Mouse (Mus musculus) heart, embryonic 13.5 days (tissue): ENCODE results near the gene Tcea2. TPM values are rescaled to one million over a fixed set of nuclear protein-coding genes. Genes with fewer than 3 reads are reported as not detected.
A peak's percentile ranks its signal among the peaks of the same experiment; 100 is the strongest.

Experiments
- ATAC-seq: fragments of 200-750 bp; cut with Nextera tagmentation; 2 replicates; pipeline ENCODE4 v1.8.0; 2017; ENCODE audit warnings: moderate TSS enrichment; ENCODE audit not compliant: insufficient number of reproducible peaks, low FRiP score, low TSS enrichment; ENCODE audit errors: extremely low read depth
- H3K27ac ChIP-seq: fragments of 300-500 bp; sonication (generic); replicated peaks from 2 replicates; pipeline ENCODE4 v1.5.1; 2015; ENCODE audit warnings: moderate library complexity, mild to moderate bottlenecking, inconsistent platforms
- H3K27me3 ChIP-seq: fragments of 300-500 bp; sonication (generic); replicated peaks from 2 replicates; pipeline ENCODE4 v1.6.1; 2015; ENCODE audit warnings: mild to moderate bottlenecking, inconsistent platforms
- H3K36me3 ChIP-seq: fragments of 300-500 bp; sonication (generic); 2 replicates; pipeline ENCODE4 v1.6.1; 2015; ENCODE audit warnings: mild to moderate bottlenecking, inconsistent platforms
- H3K4me1 ChIP-seq: fragments of 300-500 bp; sonication (generic); 2 replicates; pipeline ENCODE4 v1.6.1; 2015; ENCODE audit warnings: inconsistent platforms
- H3K4me2 ChIP-seq: fragments of 300-500 bp; sonication (generic); 2 replicates; pipeline ENCODE4 v1.6.1; 2015; ENCODE audit warnings: inconsistent platforms, mild to moderate bottlenecking, moderate library complexity
- H3K4me3 ChIP-seq: fragments of 300-500 bp; sonication (generic); 2 replicates; pipeline ENCODE4 v1.5.1; 2015; ENCODE audit warnings: moderate library complexity, mild to moderate bottlenecking, inconsistent platforms
- H3K9ac ChIP-seq: fragments of 300-500 bp; sonication (generic); 2 replicates; pipeline ENCODE4 v1.6.1; 2015; ENCODE audit warnings: inconsistent platforms, mild to moderate bottlenecking, moderate library complexity
- H3K9me3 ChIP-seq: fragments of 300-500 bp; sonication (generic); 2 replicates; pipeline ENCODE4 v1.6.1; 2016; ENCODE audit warnings: inconsistent platforms
- WGBS: fragments of 180-500 bp; shearing (Covaris S2); methylation state at CpG from one replicate; pipeline ENCODE4 v1.1.7; 2015; ENCODE audit warnings: mixed read lengths; 5-methylcytosine and 5-hydroxymethylcytosine counted together
- polyA plus RNA-seq: library from polyadenylated mRNA; unstranded; fragments of >200 nt; fragmentation: Nextera tagmentation; extraction: Ambion mirVana; gene quantifications from 2 replicates; pipeline ENCODE4 v1.2.1, GENCODE M21; 2015

Tcea2 gene
- polyA plus RNA-seq, 1 experiment from 2014 or later = 15.2 TPM

DNA sequence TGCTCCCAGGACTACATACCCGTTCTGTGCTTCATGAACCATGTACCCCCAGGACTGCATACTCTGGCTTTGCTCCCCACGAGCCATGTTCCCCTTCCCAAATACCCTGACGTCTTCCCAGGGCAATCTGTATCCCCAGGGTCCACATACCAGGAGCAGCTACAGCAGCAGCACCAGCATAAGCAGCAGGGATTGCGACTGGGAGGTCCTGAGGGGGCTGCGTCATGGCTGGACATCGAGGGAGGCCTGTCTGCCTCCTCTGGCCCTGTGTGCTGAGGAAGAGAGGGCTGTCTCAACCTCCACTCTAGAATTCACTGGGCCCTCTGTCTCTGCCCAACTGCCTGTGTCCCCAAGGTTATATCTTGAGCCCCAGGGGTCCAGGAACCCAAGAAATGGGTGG lies 11.0 kb downstream of the Tcea2 start:
- 0 out of 2 replicates have a peak, but pooled peaks cover 6% of the 10 kb centered on the region for H3K27me3 ChIP-seq
- H3K4me2 ChIP-seq = no peak overlapping the region
- ATAC-seq = no peak
- no peaks in the 10 kb centered on the region for H3K9me3 ChIP-seq
- H3K4me1 ChIP-seq = peaks cover 26% of the 10 kb centered on the region
- no peak overlapping the region for H3K27ac ChIP-seq
- WGBS = 84% methylated on average over 6 of the region's 6 CpGs
- H3K36me3 ChIP-seq = peaks cover 34% of the 10 kb centered on the region
- H3K4me3 ChIP-seq = no peak overlapping the region
- no peak overlapping the region for H3K9ac ChIP-seq

DNA sequence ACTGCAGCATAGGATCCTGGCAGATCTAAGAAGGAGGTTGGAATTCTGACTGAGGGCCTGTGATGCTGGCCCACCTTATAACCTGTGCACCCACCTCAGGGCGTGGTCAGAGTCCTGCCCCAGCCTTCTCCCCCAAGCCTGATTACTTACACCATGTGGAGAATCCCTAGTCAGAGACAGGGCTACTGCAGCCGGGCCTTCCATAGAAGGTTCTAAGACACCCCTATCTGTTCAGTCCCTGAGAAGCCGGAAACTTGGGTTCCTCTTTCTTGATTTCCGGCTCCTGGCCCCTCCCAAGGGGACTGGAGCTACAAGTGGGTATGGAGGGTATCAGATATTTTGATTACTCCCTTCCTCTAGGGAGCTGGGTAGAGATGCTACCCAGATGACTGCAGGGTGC lies 11.5 kb downstream of the Tcea2 start:
- Histone ChIP-seq H3K36me3 (peaks cover 30% of the 10 kb centered on the region), H3K4me3 (no peak overlapping the region), H3K27me3 (peaks cover 9% of the 10 kb centered on the region), H3K27ac (no peak overlapping the region), H3K4me2 (no peak overlapping the region), H3K9ac (no peak overlapping the region), H3K4me1 (peaks cover 26% of the 10 kb centered on the region), H3K9me3 (no peaks in the 10 kb centered on the region)
- WGBS = 75% methylated on average over 4 of the region's 4 CpGs
- no peak for ATAC-seq

DNA sequence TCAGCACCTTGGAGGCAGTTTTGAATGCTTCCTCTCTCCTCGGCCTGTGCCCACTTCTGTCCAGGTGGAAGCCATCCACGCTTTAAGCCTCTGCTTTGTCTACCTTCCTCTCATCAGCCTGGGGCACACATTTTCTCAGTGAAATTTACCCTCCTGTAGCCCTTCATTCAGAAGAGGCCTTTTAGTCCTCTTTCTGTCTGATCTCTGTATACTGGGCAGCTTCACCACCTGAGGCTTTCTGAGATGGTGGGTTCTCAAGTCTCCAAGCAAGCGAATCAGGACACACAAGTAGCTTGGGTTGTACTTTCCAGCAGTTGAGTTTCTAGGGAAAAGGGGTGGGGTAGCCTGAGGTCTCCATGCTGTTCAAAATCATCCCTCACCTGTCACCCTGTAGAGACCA lies 12.2 kb downstream of the Tcea2 start:
- Histone ChIP-seq H3K27ac (no peak overlapping the region), H3K36me3 (peaks cover 22% of the 10 kb centered on the region), H3K9me3 (no peaks in the 10 kb centered on the region), H3K27me3 (peaks cover 16% of the 10 kb centered on the region), H3K4me1 (peaks cover 26% of the 10 kb centered on the region), H3K4me3 (peak overlapping the region; percentile 75; the same call in 1 of the 2 replicates), H3K9ac (no peak overlapping the region), H3K4me2 (peak overlapping the region; percentile 89)
- WGBS = 91% methylated on average over 3 of the region's 3 CpGs
- ATAC-seq = no peak

DNA sequence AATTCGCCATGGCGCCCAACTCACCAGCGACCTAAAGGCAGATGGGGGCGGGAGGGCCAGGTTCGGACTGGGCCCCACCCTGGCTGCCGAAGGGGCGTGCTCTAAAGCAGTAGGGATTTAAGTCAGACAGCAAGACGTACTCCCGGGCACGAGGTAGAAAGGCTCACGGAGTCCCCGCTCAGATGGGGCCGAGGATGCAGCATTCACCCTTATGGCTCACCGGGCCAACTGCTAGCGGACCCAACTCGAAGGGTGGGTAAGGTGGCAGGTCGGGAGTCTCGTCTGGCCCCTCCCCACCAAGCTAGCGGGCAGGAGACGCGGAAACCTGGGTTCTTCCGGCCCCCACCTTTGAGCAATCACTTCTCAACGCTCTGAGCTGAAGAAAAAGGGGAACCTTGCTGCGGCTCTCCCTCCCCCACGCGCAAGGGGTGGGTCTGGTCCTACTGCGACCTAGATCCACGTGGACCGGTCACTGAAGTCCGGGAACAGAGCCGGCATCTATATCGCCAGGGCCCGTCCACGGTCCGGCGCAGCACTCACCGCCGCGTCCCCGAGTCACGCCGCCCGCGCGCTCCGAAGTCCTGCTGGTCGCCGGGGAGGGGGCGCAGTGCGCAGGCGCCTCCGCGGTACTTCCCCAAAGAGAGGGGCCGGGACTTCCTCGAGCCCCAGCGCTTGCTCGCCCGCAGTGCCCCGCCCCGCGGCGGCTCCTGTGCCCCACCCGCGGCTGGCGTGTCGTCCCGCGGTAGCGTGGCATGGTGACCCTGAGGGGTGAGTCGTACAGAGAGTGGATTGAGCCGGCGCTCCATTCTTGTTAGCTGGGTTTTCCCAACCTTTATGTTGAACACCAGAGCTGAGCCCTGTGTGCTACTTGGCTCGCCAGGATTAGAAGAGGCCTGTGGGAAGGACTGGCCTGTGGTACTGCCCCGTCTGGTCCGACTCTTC lies 13.5 kb downstream of the Tcea2 start, which contains the start of gene Rgs19:
TSS of gene Rgs19 (minus strand) at position 639 of the 942 bp plus-strand sequence.
- Histone ChIP-seq H3K4me1 (peaks cover 26% of the 10 kb centered on the region), H3K9me3 (no peaks in the 10 kb centered on the region), H3K27ac (peak within 1 kb of the TSS; percentile 34), H3K36me3 (peaks cover 10% of the 10 kb centered on the region), H3K4me2 (peak within 1 kb of the TSS; percentile 89), H3K4me3 (peak within 1 kb of the TSS; percentile 75), H3K27me3 (peaks cover 23% of the 10 kb centered on the region), H3K9ac (peak within 1 kb of the TSS; percentile 90)
- ATAC-seq = peak; percentile 78
- under 1% methylated on average over 74 of the region's 75 CpGs for WGBS

DNA sequence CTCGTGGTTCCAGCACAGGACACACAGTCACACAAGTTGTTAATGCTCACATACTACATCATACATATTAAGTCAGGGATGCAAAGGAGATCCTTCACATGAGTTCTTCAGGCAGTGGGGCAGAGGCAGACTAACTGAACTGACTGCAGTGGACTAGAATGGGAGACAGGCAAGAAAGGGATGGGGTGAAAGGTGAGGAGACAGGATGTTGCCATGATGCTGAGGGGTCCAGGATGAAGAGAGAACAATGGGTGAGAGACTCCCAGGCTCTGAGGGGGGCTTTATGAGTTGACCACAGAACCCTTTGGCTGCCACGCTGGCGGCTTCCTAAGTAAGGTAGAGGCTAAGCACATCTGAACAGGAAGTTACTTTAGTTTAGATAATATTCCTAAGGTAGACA lies 14.5 kb downstream of the Tcea2 start:
- Histone ChIP-seq H3K27ac (no peak overlapping the region), H3K4me3 (peak overlapping the region; percentile 75; the same call in 1 of the 2 replicates), H3K9me3 (no peaks in the 10 kb centered on the region), H3K4me1 (peaks cover 26% of the 10 kb centered on the region), H3K27me3 (peaks cover 23% of the 10 kb centered on the region), H3K9ac (peak overlapping the region; percentile 90; the same call in 1 of the 2 replicates), H3K36me3 (peaks cover under 1% of the 10 kb centered on the region; the same call in 1 of the 2 replicates), H3K4me2 (peak overlapping the region; percentile 89)
- ATAC-seq = no peak
- WGBS = 79% methylated on average over 3 of the region's 3 CpGs

DNA sequence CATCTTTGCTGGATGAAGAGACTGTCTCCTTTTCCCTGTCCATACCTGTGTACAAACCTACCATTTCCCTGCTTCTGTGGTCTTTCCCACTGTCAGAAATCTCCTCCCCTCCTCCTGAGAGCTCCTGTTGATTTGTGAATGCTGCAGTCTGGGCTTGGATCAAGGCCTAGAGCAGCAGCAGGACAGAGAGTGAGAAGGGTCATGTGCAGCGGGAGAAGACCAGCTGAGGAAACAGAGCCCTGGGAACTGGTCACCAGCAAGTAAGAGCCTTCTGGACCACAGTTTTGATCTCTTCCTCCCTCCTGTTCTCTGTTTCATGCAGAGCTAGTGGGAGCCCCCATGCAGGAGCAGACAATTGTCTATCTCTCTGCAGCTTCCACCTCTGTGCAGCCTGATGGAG lies 15.7 kb downstream of the Tcea2 start:
- Histone ChIP-seq H3K27me3 (peaks cover 23% of the 10 kb centered on the region), H3K9me3 (no peaks in the 10 kb centered on the region), H3K4me1 (peaks cover 15% of the 10 kb centered on the region), H3K27ac (no peak overlapping the region), H3K4me2 (no peak overlapping the region), H3K4me3 (no peak overlapping the region), H3K9ac (no peak overlapping the region), H3K36me3 (no peaks in the 10 kb centered on the region)
- WGBS = 71% methylated on average over 1 of the region's 1 CpGs
- no peak for ATAC-seq

DNA sequence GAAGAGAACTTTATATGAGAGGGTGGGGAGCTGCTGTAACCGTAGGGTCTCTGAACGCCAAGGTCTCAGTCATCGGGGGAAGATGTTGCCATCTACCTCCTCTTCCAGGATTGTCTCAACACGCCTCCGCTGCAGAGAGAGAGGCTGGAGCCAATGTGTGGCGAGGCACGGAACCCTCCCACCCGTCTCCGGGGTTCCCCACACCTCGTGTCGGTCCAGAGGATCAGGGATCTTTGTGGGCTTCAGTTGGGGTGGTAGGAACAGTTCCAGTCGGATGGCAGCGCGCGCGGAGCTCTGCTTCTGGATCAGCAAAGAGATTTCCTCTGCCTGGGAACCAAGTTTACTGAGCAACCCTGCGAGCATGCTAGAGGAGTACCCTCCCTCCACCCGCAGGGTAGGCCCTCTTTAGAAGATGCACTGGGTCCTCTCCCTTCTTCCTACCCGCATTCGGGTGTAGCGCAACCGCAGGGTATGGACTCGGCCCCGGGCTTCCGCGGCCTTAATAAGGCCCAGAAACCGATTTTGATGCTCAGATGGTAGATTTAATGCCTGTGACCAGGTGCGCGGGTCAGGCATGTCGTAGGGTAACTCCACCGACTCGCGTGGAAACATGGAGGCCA lies 16.8 kb downstream of the Tcea2 start:
- peaks cover 23% of the 10 kb centered on the region for H3K27me3 ChIP-seq
- H3K9me3 ChIP-seq = no peaks in the 10 kb centered on the region
- no peak overlapping the region for H3K27ac ChIP-seq
- H3K4me3 ChIP-seq = no peak overlapping the region
- H3K4me1 ChIP-seq = peaks cover 14% of the 10 kb centered on the region
- ATAC-seq = no peak
- WGBS = 55% methylated on average over 33 of the region's 33 CpGs
- H3K9ac ChIP-seq = no peak overlapping the region
- no peak overlapping the region for H3K4me2 ChIP-seq
- no peaks in the 10 kb centered on the region for H3K36me3 ChIP-seq

DNA sequence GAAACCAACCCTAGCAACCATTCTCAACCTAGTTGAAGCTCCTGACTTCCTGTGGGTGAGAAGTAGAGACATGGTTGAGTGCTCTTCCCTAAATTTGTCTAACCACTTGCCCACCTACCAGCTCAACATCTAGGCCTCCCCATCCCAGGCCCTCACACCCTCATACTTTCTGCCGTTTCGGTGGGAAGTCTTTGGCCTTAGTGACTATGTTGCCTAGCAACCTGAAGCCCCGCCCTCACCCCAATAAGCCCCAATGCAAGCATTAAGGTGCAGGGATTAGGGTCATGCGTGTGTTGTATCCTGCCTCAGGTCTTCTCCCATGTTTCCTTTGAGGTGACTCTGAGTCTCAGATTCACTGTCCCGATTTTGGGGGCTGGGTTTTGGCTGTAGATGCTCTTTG lies 18.1 kb downstream of the Tcea2 start, which contains the start of gene Lkaaear1:
TSS of gene Lkaaear1 (minus strand) at position 202 of the 400 bp plus-strand sequence.
- no peak for ATAC-seq
- H3K36me3 ChIP-seq = no peaks in the 10 kb centered on the region
- WGBS = 47% methylated on average over 5 of the region's 5 CpGs

DNA sequence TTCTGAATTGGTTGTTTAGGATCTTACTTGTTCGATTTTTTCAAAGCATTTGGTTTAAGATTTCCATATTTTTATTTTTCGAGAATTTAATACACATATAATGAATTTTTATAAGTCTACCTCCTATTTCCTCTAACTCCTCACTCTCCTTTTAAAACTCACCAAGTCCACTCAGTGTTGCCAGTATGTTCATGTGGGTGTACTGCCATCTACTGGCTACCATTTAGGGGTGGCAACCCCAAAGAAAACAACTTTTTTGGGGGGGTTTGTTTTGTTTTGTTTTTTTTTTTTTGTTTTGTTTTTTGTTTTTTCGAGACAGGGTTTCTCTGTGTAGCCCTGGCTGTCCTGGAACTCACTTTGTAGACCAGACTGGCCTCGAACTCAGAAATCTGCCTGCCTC lies 26.6 kb downstream of the Tcea2 start:
- H3K36me3 ChIP-seq = no peaks in the 10 kb centered on the region
- no peak overlapping the region for H3K9ac ChIP-seq
- H3K4me1 ChIP-seq = no peaks in the 10 kb centered on the region
- no peak overlapping the region for H3K4me2 ChIP-seq
- 38% methylated on average over 4 of the region's 4 CpGs for WGBS
- H3K9me3 ChIP-seq = no peaks in the 10 kb centered on the region
- no peak for ATAC-seq
- no peaks in the 10 kb centered on the region for H3K27me3 ChIP-seq
- H3K4me3 ChIP-seq = no peak overlapping the region
- no peak overlapping the region for H3K27ac ChIP-seq

More for the DNA sequence above, 18.1 kb downstream of the Tcea2 start, which contains the start of gene Lkaaear1:
- H3K27ac ChIP-seq = no peak within 1 kb of the TSS
- peaks cover 23% of the 10 kb centered on the region for H3K27me3 ChIP-seq
- H3K4me3 ChIP-seq = no peak within 1 kb of the TSS
- no peak within 1 kb of the TSS for H3K9ac ChIP-seq
- no peaks in the 10 kb centered on the region for H3K9me3 ChIP-seq
- no peak within 1 kb of the TSS for H3K4me2 ChIP-seq
- H3K4me1 ChIP-seq = peaks cover 6% of the 10 kb centered on the region; the same call in 1 of the 2 replicates

DNA sequence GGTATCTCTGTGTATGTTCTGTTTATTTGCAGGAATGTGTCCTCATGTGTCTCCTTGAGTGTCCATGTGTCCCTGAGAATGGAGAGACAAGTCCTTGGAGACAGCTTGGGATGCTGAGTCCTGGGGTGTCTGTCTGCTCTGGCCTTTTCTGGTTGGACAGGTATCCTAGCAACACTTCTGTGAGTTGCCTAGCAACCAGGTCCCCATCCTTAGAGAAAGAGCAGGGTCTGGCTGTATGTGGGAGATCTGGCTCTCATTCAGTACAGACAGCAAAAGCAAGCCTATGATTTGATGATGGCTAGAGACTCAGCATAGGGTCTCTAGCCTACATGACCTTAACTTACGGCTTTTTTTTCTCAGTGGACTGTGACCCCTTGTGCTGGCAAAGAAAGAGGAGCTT lies 33.6 kb downstream of the Tcea2 start:
- Histone ChIP-seq H3K4me2 (no peak overlapping the region), H3K9ac (no peak overlapping the region), H3K27me3 (no peaks in the 10 kb centered on the region), H3K4me3 (no peak overlapping the region), H3K27ac (no peak overlapping the region), H3K9me3 (no peaks in the 10 kb centered on the region), H3K4me1 (peaks cover 31% of the 10 kb centered on the region), H3K36me3 (0 out of 2 replicates have a peak, but pooled peaks cover under 1% of the 10 kb centered on the region)
- no peak for ATAC-seq
- 79% methylated on average over 1 of the region's 1 CpGs for WGBS

DNA sequence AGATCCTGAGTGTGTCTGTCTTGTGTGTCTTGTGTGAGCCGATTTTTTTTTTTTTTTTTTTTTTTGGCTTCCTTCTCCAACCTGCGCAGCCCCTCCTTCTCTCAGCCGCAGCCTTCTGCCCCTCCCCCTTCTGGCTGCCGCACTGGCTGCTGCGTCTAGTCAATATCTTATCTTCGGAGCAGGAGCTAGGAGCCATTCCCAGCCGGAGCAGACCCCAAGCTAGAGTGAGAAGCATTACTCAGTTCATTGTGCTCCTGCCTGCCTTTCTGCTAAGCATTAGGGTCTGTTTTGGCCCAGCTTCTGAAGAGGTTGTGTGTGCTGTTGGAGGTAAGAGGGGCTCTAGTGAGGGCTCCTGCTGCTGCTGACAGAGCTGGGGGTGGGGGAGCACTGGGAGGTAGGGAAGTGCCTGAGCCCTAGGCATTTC lies 34.8 kb downstream of the Tcea2 start, which contains the start of gene Oprl1:
TSS of gene Oprl1 (plus strand) at position 114 of the 424 bp plus-strand sequence.
- no peaks in the 10 kb centered on the region for H3K27me3 ChIP-seq
- peak within 1 kb of the TSS; percentile 82 for H3K27ac ChIP-seq
- H3K4me2 ChIP-seq = peak within 1 kb of the TSS; percentile 67
- H3K4me1 ChIP-seq = peaks cover 31% of the 10 kb centered on the region
- H3K36me3 ChIP-seq = peaks cover 12% of the 10 kb centered on the region; the same call in 1 of the 2 replicates
- H3K4me3 ChIP-seq = peak within 1 kb of the TSS; percentile 47
- no peak for ATAC-seq
- WGBS = 0% methylated on average over 7 of the region's 7 CpGs
- H3K9me3 ChIP-seq = no peaks in the 10 kb centered on the region
- peak within 1 kb of the TSS; percentile 76 for H3K9ac ChIP-seq
